Mouse (Mus musculus) stomach, embryonic 16.5 days (tissue): ENCODE measurements around the gene Plpp1. TPM values are rescaled to one million over a fixed set of nuclear protein-coding genes. Genes with fewer than 3 reads are reported as not detected.

Source experiments
- ATAC-seq: fragments of 200-750 bp; cut with Nextera tagmentation; 2 replicates; pipeline ENCODE4 v1.8.0; 2017; ENCODE audit warnings: moderate number of reproducible peaks, moderate TSS enrichment; ENCODE audit not compliant: insufficient read depth, low FRiP score
- H3K27ac ChIP-seq: fragments of 300-500 bp; sonication (generic); 2 replicates; pipeline ENCODE4 v1.5.1; 2014; ENCODE audit warnings: low read length
- H3K27me3 ChIP-seq: fragments of 300-500 bp; sonication (generic); 2 replicates; pipeline ENCODE4 v1.6.1; 2014; ENCODE audit warnings: low read length, control low read depth, mixed read lengths; ENCODE audit not compliant: control insufficient read depth, insufficient read depth
- H3K36me3 ChIP-seq: fragments of 300-500 bp; sonication (generic); 2 replicates; pipeline ENCODE4 v1.6.1; 2014; ENCODE audit warnings: low read length; ENCODE audit not compliant: control insufficient read depth, insufficient read depth
- H3K4me1 ChIP-seq: fragments of 300-500 bp; sonication (generic); 2 replicates; pipeline ENCODE4 v1.6.1; 2014; ENCODE audit warnings: low read length, control low read depth, mixed read lengths; ENCODE audit not compliant: control insufficient read depth, insufficient read depth
- H3K4me2 ChIP-seq: fragments of 300-500 bp; sonication (generic); 2 replicates; pipeline ENCODE4 v1.6.1; 2014; ENCODE audit warnings: low read depth, low read length, mixed read lengths
- H3K4me3 ChIP-seq: fragments of 300-500 bp; sonication (generic); replicated peaks from 2 replicates; pipeline ENCODE4 v1.5.1; 2014; ENCODE audit warnings: mild to moderate bottlenecking, low read length
- H3K9ac ChIP-seq: fragments of 300-500 bp; sonication (generic); 2 replicates; pipeline ENCODE4 v1.6.1; 2014; ENCODE audit warnings: low read length
- H3K9me3 ChIP-seq: fragments of 300-500 bp; sonication (generic); replicated peaks from 2 replicates; pipeline ENCODE4 v1.6.1; 2016; ENCODE audit warnings: low read length, control low read depth; ENCODE audit not compliant: control insufficient read depth
- WGBS: fragments of 180-500 bp; shearing (Covaris S2); extraction: QIAGEN DNeasy Blood & Tissue Kit; methylation state at CpG from one replicate; pipeline ENCODE4 v1.1.7; 2014; 5-methylcytosine and 5-hydroxymethylcytosine counted together
- polyA plus RNA-seq: library from polyadenylated mRNA; unstranded; fragments of >200 nt; fragmentation: Nextera tagmentation; extraction: Ambion mirVana; gene quantifications from 2 replicates; pipeline ENCODE4 v1.2.1, GENCODE M21; 2015

Gene Plpp1
- polyA plus RNA-seq, 1 experiment from 2014 or later: 120 TPM

DNA sequence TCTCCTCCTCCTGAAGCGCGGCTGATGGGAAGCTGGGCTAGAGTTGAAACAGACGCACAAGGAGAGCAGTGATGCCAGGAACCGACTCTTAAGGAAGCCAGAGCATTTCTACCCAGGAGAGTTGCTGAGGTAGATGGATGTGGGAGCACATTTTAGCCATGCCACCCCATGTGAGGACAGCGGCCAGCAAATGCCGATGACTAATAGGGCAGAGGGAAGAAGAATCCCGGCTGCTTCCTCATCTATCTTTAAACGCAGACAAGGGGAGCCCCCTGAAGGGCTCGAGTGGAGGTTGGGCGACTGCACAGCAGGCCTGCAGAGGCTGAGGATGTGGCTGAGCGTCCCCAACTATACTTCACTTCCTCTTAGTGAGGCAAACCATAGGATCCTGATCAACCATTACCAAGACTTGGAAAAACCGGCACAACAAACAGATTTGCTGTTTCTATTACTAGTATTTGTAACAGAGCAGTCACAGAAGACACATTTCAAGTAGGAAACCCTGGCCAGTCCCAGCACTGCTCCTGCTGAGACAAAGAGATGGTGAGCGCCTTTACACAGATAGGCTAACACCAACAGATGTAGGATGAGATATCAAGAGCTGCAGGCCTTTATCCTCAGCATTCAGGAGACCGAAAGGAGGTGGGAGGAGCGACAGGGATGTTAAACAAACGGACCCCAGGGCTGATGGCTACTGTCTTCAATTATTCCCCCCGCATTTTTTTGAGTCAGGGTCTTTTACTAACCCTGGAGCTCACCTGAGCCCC is 71.1 kb downstream of the Plpp1 start:
- ATAC-seq: no peak
- Histone ChIP-seq H3K27ac (no peak overlapping the region), H3K4me2 (no peak overlapping the region), H3K9me3 (no peaks in the 10 kb centered on the region), H3K36me3 (peaks cover 25% of the 10 kb centered on the region), H3K4me3 (no peak overlapping the region), H3K27me3 (no peaks in the 10 kb centered on the region), H3K9ac (no peak overlapping the region), H3K4me1 (no peaks in the 10 kb centered on the region)
- 68% methylated on average over 17 of the region's 17 CpGs for WGBS

DNA sequence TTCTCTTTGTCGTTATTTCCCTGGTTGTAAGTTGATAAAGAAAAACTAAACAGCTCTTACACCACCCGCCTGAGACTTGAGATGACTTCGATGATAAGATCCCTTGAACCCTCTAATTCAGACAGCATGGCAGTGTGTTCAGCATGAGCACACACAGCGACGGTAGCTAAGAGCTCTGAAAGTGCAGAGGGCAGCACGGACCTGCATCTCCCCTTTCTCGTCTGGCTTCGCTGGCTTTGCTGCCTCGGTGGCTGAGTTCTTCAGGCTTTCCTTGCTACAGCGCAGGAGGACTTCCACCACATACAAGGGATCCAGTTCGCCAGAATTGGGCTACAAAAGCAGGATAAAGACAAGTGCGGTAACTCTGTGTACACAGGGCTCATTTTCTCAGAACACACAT is 86.6 kb downstream of the Plpp1 start:
- 91% methylated on average over 12 of the region's 12 CpGs for WGBS
- Histone ChIP-seq H3K9me3 (no peaks in the 10 kb centered on the region), H3K4me1 (no peaks in the 10 kb centered on the region), H3K9ac (no peak overlapping the region), H3K27ac (no peak overlapping the region), H3K36me3 (peaks cover 54% of the 10 kb centered on the region), H3K4me3 (no peak overlapping the region), H3K4me2 (no peak overlapping the region), H3K27me3 (no peaks in the 10 kb centered on the region)
- ATAC-seq: no peak

DNA sequence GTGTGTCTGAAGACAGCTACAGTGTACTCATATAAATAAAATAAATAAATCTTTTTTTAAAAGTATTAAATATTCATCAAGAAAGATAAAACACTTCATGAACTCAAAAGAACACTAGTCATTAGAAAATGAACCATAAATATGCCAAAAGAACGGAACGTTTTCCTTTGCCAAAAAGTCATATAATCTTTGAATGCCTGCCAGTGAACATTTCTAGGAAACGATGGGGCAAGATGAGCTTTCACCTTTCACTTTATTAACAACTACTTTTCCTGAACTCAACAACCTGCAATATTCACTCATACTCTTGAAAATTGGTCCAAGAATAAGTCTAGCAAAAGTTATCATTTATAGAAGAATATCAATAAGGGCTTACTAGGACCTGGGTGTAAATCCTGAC is 101.6 kb downstream of the Plpp1 start:
- WGBS: 78% methylated on average over 3 of the region's 3 CpGs
- no peaks in the 10 kb centered on the region for H3K27me3 ChIP-seq
- no peak for ATAC-seq
- no peak overlapping the region for H3K9ac ChIP-seq
- H3K4me1 ChIP-seq: no peaks in the 10 kb centered on the region
- H3K36me3 ChIP-seq: peaks cover 19% of the 10 kb centered on the region
- H3K27ac ChIP-seq: no peak overlapping the region
- H3K4me3 ChIP-seq: no peak overlapping the region
- no peaks in the 10 kb centered on the region for H3K9me3 ChIP-seq
- no peak overlapping the region for H3K4me2 ChIP-seq

DNA sequence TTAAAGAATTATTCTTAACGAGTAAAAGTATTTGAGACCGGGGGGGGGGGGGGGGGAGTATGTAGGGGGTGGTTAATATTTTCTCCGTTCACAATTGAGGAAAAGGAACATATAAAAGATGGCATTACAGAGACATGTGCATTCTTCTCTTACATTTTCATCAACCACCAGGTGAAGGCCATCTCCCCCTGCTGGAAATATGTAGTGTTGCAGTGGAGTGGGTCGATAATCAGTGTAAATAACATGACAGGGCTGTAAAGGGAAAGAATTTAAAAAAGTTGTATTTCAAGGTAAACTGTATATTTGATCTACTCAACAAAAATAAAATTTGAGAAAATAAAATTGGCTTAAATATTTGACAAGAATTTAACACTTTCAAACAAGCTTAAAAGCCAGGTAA is 109.1 kb downstream of the Plpp1 start:
- ATAC-seq: no peak
- Histone ChIP-seq H3K4me3 (no peak overlapping the region), H3K27me3 (no peaks in the 10 kb centered on the region), H3K4me2 (no peak overlapping the region), H3K9ac (no peak overlapping the region), H3K9me3 (no peaks in the 10 kb centered on the region), H3K36me3 (peaks cover 11% of the 10 kb centered on the region; the same call in 1 of the 2 replicates), H3K27ac (no peak overlapping the region), H3K4me1 (no peaks in the 10 kb centered on the region)
- 52% methylated on average over 4 of the region's 4 CpGs for WGBS

DNA sequence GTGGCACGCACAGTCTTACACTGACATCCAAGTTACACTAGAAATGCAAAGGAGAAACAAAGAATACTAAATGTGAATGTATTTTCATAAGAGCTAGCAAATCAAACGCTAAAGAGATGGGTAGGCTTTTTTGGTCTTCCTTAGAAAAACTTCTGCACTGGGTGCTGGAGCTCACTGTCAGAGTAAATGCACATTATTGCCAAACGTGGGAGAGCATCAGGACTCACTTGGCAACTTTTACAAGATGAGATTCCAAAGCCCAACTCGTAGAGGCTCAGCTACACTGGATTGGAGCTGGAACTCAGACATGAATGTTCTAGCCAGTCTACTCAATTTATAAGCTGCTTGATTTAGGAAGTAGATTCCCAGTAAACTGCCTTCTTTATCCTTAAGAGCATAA is 109.8 kb downstream of the Plpp1 start:
- H3K36me3 ChIP-seq: peaks cover 4% of the 10 kb centered on the region; the same call in 1 of the 2 replicates
- H3K4me3 ChIP-seq: no peak overlapping the region
- WGBS: 85% methylated on average over 4 of the region's 4 CpGs
- no peaks in the 10 kb centered on the region for H3K4me1 ChIP-seq
- H3K27me3 ChIP-seq: no peaks in the 10 kb centered on the region
- H3K4me2 ChIP-seq: no peak overlapping the region
- H3K27ac ChIP-seq: no peak overlapping the region
- no peak overlapping the region for H3K9ac ChIP-seq
- no peaks in the 10 kb centered on the region for H3K9me3 ChIP-seq
- no peak for ATAC-seq

Other genes starting within 250 kb of the Plpp1 start
- 0.09 TPM in 1 of 2 replicates, not detected in the other for gene Il31ra, start 206.4 kb upstream of the Plpp1 start, polyA plus RNA-seq
- 0.19 and 0.48 TPM in 2 replicates for gene Ddx4, start 148.3 kb upstream of the Plpp1 start, polyA plus RNA-seq
- 12.6 and 16.1 TPM in 2 replicates for gene Slc38a9, start 140.0 kb upstream of the Plpp1 start, polyA plus RNA-seq
- gene Mtrex, start 126.6 kb downstream of the Plpp1 start, polyA plus RNA-seq: 62.5 and 63.7 TPM in 2 replicates
- gene Dhx29, start 126.7 kb downstream of the Plpp1 start, polyA plus RNA-seq: 12.6 and 16.9 TPM in 2 replicates
- 0.63 and 0.97 TPM in 2 replicates for gene Ccno, start 187.0 kb downstream of the Plpp1 start, polyA plus RNA-seq
- gene Mcidas, start 193.1 kb downstream of the Plpp1 start, polyA plus RNA-seq: 0.21 and 0.30 TPM in 2 replicates
- 0.08 TPM in 1 of 2 replicates, not detected in the other for gene Cdc20b, start 234.3 kb downstream of the Plpp1 start, polyA plus RNA-seq
- 143 and 156 TPM in 2 replicates for gene Gpx8, start 245.6 kb downstream of the Plpp1 start, polyA plus RNA-seq